Mouse (Mus musculus): ENCODE measurements around the gene Asic2. TPM values are rescaled to one million over a fixed set of nuclear protein-coding genes. Genes with fewer than 3 reads are reported as not detected.

The Asic2 gene
- total RNA-seq, 2 experiments from 2014 or later, result not detected

DNA sequence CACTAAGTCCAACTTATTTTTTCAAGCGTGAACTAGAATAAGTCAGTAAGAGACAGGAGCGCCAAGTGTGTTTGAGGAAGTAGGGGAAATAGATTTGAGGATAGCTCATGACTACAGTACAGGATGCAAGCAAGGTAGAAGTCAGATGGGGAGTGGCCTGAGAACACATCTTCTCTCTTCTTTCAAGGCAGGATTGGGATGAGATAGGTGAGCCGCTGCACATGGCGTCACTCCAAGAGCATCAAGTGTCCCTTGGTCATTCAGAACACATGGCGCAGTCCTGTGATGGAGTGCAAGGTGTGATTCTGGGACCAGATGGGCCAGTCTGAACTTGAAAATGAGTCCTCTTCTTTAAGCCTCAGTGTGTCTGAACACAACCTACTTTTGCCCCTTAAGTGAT, 366.5 kb downstream of the Asic2 start:
- no peak for DNase-seq

GRCm38 (mm10) chr11:81597601-81598000, 370.7 kb downstream of the Asic2 start:
- no peak for DNase-seq

- DNase-seq, result no peak
These were observed 373.0 kb downstream of the Asic2 start for GRCm38 (mm10) chr11:81595235-81595634.

DNA sequence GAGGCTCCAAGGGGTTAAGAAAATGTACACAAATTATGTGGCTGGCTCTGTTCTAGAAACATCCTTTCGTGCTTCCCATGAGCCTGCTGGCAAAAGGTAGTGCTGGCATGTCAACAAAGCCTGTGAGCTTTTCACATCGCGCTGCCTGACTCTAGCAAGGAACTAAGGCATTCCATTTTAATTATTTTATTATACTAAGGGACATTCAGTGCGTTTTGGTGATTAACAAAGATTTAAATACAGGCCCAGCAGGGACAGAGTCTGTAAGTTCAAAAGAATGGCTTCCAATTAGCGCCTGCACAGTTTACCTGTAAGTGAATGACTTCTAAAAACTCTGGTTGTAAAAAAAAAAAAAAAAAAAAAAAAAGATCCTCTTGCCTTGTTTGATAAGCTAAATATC, 375.5 kb downstream of the Asic2 start:
- DNase-seq, result no peak

DNA sequence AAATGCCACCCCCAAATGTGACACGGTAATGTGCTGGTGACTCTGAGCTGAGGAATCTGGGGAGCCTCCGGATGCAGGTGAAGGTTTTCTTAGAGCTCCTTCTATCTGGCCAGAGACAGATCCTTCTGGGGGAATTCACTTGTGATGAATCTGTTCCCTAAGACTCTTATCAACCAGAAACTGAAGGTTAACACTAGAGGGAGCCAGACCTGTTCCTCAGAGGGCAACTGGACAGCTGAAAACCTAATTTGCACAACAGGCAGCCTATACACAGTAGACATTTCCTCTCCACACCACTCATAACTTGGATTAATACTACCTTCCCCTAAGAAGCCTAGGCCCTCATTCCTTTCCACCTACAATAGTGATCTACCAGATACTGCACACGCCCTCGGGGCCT, 377.3 kb downstream of the Asic2 start:
- DNase-seq, result no peak

DNA sequence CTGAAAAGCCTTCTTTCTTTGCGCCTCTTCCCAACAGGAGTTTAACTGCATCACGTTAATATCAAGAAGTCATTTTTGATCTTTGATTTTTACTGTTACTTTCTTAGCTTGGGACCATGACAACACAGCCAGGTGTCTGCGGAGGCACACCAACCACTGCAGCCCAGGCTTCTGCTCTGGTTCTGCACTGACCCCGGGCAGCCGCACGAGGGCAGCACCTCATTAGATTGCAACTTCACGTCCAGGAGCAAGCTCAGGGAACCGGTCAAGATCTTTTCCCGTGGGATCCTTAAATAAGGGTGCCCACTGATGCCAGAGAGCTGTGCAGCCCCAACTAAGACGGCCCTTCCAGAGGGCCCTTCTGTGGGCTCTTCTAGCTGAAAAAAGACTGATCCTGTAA, 379.6 kb downstream of the Asic2 start:
- no peak for DNase-seq

DNA sequence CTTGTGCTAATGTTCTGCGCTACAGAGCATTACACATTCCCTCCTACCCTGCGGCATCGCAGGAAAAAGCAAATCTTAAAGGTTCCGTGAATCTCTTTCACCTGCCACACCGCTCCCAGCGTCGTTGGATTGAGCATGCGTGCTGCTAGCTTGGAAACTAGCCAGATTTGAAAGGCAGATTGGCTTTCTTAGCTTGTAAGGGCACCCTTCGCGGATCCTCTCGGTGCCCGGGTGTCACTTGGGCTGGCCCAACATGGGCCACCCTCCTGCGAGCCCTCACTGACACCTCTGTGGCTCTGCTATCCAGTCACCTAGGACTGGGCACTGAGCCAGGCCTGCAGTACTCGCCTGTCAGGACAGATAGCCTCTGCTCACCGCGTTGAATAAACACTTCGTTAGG, 380.3 kb downstream of the Asic2 start:
- DNase-seq, result no peak

GRCm38 (mm10) chr11:81587114-81587513, 381.1 kb downstream of the Asic2 start:
- DNase-seq, result no peak

DNA sequence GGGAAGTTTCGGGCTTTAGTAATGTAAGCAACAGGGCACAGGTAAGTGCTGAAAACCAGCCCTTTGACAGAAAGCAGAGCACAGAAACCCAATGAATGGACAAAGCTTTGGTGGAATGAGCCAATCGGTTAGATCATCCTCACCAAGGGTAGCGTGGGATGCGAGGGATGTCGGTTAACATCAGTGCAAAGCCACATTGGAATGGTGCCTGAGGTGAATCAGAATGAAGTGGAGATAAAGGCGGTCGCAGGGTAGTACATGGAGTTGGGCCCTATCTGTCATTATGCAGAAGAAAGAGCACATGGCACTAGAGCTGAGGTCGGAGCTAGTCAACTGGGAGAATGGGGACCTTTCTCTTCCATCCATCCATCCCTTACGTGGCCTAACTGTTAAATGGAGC, 383.8 kb downstream of the Asic2 start:
- DNase-seq, result no peak

GRCm38 (mm10) chr11:81583195-81583594, 385.1 kb downstream of the Asic2 start:
- DNase-seq, result no peak

DNA sequence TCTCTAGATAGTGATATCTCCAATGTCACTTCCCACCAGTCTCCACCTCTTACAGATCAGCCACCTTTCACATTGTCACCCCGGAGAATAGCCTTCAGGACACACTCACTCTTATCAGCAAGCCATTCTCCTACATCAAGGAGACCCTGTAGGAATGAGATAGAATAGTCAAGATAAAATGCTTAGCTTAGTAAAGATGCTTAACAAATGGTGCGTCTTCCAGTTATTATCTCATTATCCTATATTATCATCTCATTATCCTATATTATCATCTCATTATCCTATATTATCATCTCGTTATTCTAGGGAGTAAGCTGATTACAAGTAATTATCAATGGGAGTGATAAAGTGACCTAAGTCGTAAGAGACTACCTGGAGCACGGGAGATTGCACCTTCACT, 386.1 kb downstream of the Asic2 start:
- DNase-seq, result no peak

GRCm38 (mm10) chr11:81579753-81580152, 388.5 kb downstream of the Asic2 start:
- no peak for DNase-seq

- no peak for DNase-seq
These were observed 397.9 kb downstream of the Asic2 start for GRCm38 (mm10) chr11:81570406-81570805.

GRCm38 (mm10) chr11:81564857-81565256, 403.4 kb downstream of the Asic2 start:
- no peak for DNase-seq

DNA sequence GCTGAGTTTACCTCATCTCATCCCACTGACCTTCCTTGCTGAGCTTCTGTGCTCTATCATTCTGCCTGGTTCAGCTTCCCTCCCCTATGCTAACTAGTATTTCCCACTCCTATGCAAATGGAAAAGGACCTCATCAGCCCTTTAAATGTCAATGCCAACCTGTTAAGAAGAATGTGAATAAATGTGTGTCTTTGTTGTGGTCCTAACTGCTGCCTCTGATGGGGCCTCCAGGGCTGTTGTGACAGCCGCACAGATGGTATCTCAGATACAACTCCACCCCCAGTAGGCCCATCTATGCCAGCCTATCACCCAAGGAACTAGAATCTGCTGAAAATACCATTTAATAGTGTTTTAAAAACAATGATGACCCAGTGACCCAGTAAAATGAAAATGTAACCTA, 407.9 kb downstream of the Asic2 start:
- DNase-seq, result no peak

DNA sequence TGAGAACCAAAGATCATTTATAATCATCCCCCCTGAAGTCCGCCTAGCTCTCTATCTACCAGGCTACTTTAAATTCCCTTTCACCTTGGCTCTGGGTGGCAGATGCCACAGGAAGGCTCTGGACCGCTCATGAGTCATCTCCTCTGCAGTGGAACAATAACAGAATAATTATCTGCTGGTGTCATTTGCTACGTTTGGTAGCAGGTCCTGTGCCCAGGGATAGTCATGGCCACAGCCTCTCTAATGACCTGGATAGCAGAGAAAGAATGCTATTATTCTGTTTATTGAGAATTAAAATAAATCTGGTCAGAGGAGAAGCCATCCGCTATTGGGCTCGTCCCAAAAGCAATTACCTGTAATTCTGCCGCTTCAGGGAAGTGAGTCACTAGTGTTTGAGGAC, 425.1 kb downstream of the Asic2 start:
- DNase-seq, result no peak

GRCm38 (mm10) chr11:81535121-81535717, 433.0 kb downstream of the Asic2 start:
- DNase-seq, result no peak

DNA sequence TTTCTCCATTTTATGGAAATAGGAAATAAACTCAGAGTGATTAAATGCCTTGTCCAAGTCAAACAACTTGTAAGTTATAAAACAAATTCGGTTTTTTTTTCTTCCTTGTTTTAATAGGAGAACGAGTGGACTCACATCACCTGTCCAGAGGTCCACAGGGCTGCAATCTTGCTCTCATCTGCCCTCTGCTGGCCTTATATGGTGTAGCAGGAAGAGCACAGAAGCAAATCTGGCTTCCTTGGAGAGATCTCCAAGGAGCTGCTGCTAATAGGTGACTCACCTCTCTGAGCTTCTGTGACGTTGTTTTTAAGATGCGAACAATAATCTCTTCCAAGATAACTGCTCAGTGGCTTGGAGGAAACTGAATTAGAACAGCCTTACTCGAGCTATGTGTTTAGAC, 433.6 kb downstream of the Asic2 start:
- DNase-seq, result no peak

- DNase-seq, result no peak
These were observed 436.4 kb downstream of the Asic2 start for GRCm38 (mm10) chr11:81531906-81532305.

- no peak for DNase-seq
These were observed 445.3 kb downstream of the Asic2 start for GRCm38 (mm10) chr11:81522927-81523326.

DNA sequence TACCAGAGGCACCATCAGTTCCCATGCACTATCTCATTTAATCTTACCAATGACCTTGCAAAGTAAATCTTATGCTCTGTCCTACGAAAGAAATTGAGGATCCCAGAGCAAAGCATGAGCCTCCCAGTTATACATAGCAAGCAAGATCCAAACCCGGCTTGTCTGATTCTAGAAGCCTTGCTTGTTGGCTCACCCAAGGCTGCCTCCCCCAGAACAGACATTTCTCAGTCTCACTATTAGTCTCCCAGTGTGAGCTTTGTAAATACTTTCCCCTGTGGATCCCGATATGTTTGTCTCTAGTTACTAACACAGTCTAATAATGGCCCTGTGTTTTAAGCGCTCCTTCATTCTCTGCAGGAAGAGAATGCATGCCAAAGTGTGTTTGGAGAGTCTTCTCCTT, 446.4 kb downstream of the Asic2 start:
- no peak for DNase-seq

GRCm38 (mm10) chr11:81518001-81518955, 450.0 kb downstream of the Asic2 start:
- no peak for DNase-seq

- no peak for DNase-seq
These were observed 452.5 kb downstream of the Asic2 start for GRCm38 (mm10) chr11:81515754-81516153.

GRCm38 (mm10) chr11:81512434-81512833, 455.8 kb downstream of the Asic2 start:
- no peak for DNase-seq

Data from gastrocnemius, postnatal 25 days (tissue).